9 mouse cellular contexts compared by ENCODE assay signal in genomic region chr8:86808239-86808638, GRCm38 (mm10).
DNase-seq lines count a peak whose midpoint lies in the region; ATAC-seq and TF ChIP-seq lines count a peak whose summit lies in the region.
"Had no signal": no experiment of that assay in that cellular context is flagged by ENCODE, and none has a peak within 500 bp of the region (broad histone marks: within the 10 kb centered on the region; RNA-seq: fewer than 3 reads in every experiment).

No protein-coding gene starts in this region.

- DNase-seq in liver, embryonic 14.5 days (ENCODE audit: low read depth in 3 of 3, low spot score in 3 of 3) = no peak
- peak; percentile 74 for DNase-seq in adipocyte (ENCODE audit: low spot score)
- peak; percentile 29 for DNase-seq in splenic B cell, adult 2 months (ENCODE audit: low read depth, low spot score)
- DNase-seq in left cerebral cortex, adult 11 months (ENCODE audit: low spot score) = no peak
- no peak for DNase-seq in forebrain, postnatal 0 days
- no peak for DNase-seq in right cerebral cortex, postnatal 10 days (ENCODE audit: low spot score in 2 of 2)

- no peak overlapping the region for H3K4me3 ChIP-seq in liver, embryonic 14.5 days (ENCODE audit: insufficient read depth in 1 of 2, low read depth in 2 of 2, low read length in 2 of 2)
- no peak overlapping the region for H3K4me3 ChIP-seq in liver, embryonic 12.5 days
- no peak overlapping the region for H3K4me3 ChIP-seq in cortical plate, adult 2 months (ENCODE audit: insufficient read depth, low read length)
- H3K4me3 ChIP-seq in forebrain, postnatal 0 days (ENCODE audit: low read depth, low read length) = no peak overlapping the region
- H3K4me3 ChIP-seq: liver, embryonic 15.5 days had no signal

- peaks cover 0 to 9% of the 10 kb centered on the region in 2 experiments; a peak in 2 of 4 replicates for H3K4me1 ChIP-seq in liver, embryonic 14.5 days (replicated peaks; ENCODE audit: control insufficient read depth in 2 of 2, insufficient read depth in 2 of 2, low read length in 1 of 2)
- H3K4me1 ChIP-seq in liver, embryonic 12.5 days = no peaks in the 10 kb centered on the region
- no peaks in the 10 kb centered on the region for H3K4me1 ChIP-seq in cortical plate, adult 2 months (ENCODE audit: control insufficient read depth, insufficient read depth, low read length)
- no peaks in the 10 kb centered on the region for H3K4me1 ChIP-seq in forebrain, postnatal 0 days (ENCODE audit: insufficient read depth)
- H3K4me1 ChIP-seq: liver, embryonic 15.5 days had no signal

- TF ChIP-seq EP300 in liver, embryonic 14.5 days (IDR thresholded peaks at IDR 0.05; ENCODE audit: low read depth) = no peak

- no peak for ATAC-seq in liver, embryonic 14.5 days (ENCODE audit: insufficient read depth)
- ATAC-seq in liver, embryonic 12.5 days = no peak
- ATAC-seq in forebrain, postnatal 0 days = no peak

- TF ChIP-seq CTCF in liver, embryonic 14.5 days (IDR thresholded peaks at IDR 0.05; ENCODE audit: low read depth) = peak; percentile 20; the same call in 1 of the 2 replicates
- peak; percentile 30; the same call in 1 of the 2 replicates for TF ChIP-seq CTCF in cortical plate, adult 2 months (IDR thresholded peaks at IDR 0.05; ENCODE audit: extremely low read depth, insufficient read depth, low read length)
- TF ChIP-seq CTCF in forebrain, postnatal 0 days (IDR thresholded peaks at IDR 0.05; ENCODE audit: low read depth) = no peak

- no peak overlapping the region for H3K9ac ChIP-seq in liver, embryonic 14.5 days (replicated peaks)
- no peak overlapping the region for H3K9ac ChIP-seq in liver, embryonic 12.5 days
- H3K9ac ChIP-seq in forebrain, postnatal 0 days = no peak overlapping the region
- H3K9ac ChIP-seq: liver, embryonic 15.5 days had no signal

- no peak overlapping the region for H3K4me2 ChIP-seq in liver, embryonic 14.5 days (ENCODE audit: low read depth)
- H3K4me2 ChIP-seq in liver, embryonic 12.5 days = no peak overlapping the region
- H3K4me2 ChIP-seq in forebrain, postnatal 0 days (ENCODE audit: low read depth) = no peak overlapping the region
- H3K4me2 ChIP-seq: liver, embryonic 15.5 days had no signal

- no peak for TF ChIP-seq POLR2A in cortical plate, adult 2 months (IDR thresholded peaks at IDR 0.05; ENCODE audit: extremely low read depth, insufficient read depth, low read length)

- no peak overlapping the region for H3K27ac ChIP-seq in liver, embryonic 14.5 days
- H3K27ac ChIP-seq in liver, embryonic 12.5 days = no peak overlapping the region
- H3K27ac ChIP-seq in cortical plate, adult 2 months (ENCODE audit: insufficient read depth, low read length) = no peak overlapping the region
- no peak overlapping the region for H3K27ac ChIP-seq in forebrain, postnatal 0 days (ENCODE audit: low read depth, low read length)
- H3K27ac ChIP-seq: liver, embryonic 15.5 days had no signal

- no peaks in the 10 kb centered on the region for H3K9me3 ChIP-seq in liver, embryonic 14.5 days (ENCODE audit: control insufficient read depth, low read length)
- no peaks in the 10 kb centered on the region for H3K9me3 ChIP-seq in liver, embryonic 12.5 days (replicated peaks)
- H3K9me3 ChIP-seq in forebrain, postnatal 0 days (ENCODE audit: low read length) = no peaks in the 10 kb centered on the region
- H3K9me3 ChIP-seq: liver, embryonic 15.5 days had no signal

- WGBS in liver, embryonic 14.5 days (ENCODE audit: insufficient replicate concordance) = 42% methylated on average over 5 of the region's 5 CpGs
- WGBS in liver, embryonic 12.5 days (ENCODE audit: insufficient replicate concordance) = 57% methylated on average over 5 of the region's 5 CpGs
- 70% methylated on average over 5 of the region's 5 CpGs for WGBS in forebrain, postnatal 0 days

- no peaks in the 10 kb centered on the region for H3K36me3 ChIP-seq in liver, embryonic 14.5 days (replicated peaks; ENCODE audit: control insufficient read depth, insufficient read depth, low read depth)
- no peaks in the 10 kb centered on the region for H3K36me3 ChIP-seq in liver, embryonic 12.5 days
- H3K36me3 ChIP-seq in splenic B cell, adult 2 months (ENCODE audit: control insufficient read depth, insufficient read depth, low read length, poor library complexity, severe bottlenecking) = no peaks in the 10 kb centered on the region
- no peaks in the 10 kb centered on the region for H3K36me3 ChIP-seq in forebrain, postnatal 0 days (ENCODE audit: insufficient read depth)
- H3K36me3 ChIP-seq: liver, embryonic 15.5 days had no signal

- no peaks in the 10 kb centered on the region for H3K27me3 ChIP-seq in liver, embryonic 14.5 days (ENCODE audit: control insufficient read depth, insufficient read depth, low read length)
- no peaks in the 10 kb centered on the region for H3K27me3 ChIP-seq in liver, embryonic 12.5 days (replicated peaks)
- H3K27me3 ChIP-seq in splenic B cell, adult 2 months (ENCODE audit: control insufficient read depth, insufficient read depth, low read length, poor library complexity, severe bottlenecking) = no peaks in the 10 kb centered on the region
- no peaks in the 10 kb centered on the region for H3K27me3 ChIP-seq in forebrain, postnatal 0 days (ENCODE audit: insufficient read depth, low read length)
- H3K27me3 ChIP-seq: liver, embryonic 15.5 days had no signal

Comparison
In these comparisons a context has a peak if more than half of its experiments do, and no peak if none do; other contexts are left out.
1. DNase-seq: peak in adipocyte (single experiment) and splenic B cell, adult 2 months (single experiment); none in liver, embryonic 14.5 days (0 of 3), left cerebral cortex, adult 11 months (single experiment), forebrain, postnatal 0 days (single experiment) and right cerebral cortex, postnatal 10 days (0 of 2).